Mouse (Mus musculus): ENCODE results near the gene Hivep2.

DNA sequence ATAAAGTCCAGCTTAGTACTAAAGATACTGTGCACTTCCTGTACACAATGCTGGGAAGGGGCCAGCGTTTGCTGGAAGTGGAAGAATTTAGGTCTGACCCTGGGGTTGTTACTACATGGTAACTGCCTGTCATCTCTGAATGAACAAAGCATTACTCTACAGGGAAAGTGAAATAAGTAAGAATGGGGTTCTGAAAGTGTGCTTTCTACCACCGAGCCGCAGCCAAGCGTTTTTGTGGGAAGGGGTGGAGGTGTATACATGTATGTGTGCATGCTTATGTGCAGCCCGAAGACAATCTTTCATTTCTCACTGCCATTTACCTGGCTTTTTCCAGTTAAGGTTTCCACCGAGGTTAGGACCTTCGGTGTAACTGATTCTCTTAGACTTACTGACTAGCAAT, 121.4 kb downstream of the Hivep2 start:
- TF ChIP-seq CTCF (IDR thresholded peaks at IDR 0.05; ENCODE audit: low read depth, low read length) (no peak), GATA1 (IDR thresholded peaks at IDR 0.05; ENCODE audit: borderline replicate concordance, low read length) (no peak), TAL1 (conservative IDR thresholded peaks at IDR 0.05; ENCODE audit: low read depth, low read length) (no peak), GATA2 (IDR thresholded peaks at IDR 0.05; ENCODE audit: borderline replicate concordance, low read depth, low read length) (no peak), POLR2AphosphoS5 (IDR thresholded peaks at IDR 0.05; ENCODE audit: insufficient replicate concordance, low read depth, low read length) (no peak)
